Mouse (Mus musculus) intestine, embryonic 14.5 days (tissue): ENCODE results near the gene Olfr1265. TPM values are rescaled to one million over a fixed set of nuclear protein-coding genes. Genes with fewer than 3 reads are reported as not detected.

ENCODE experiments used
- ATAC-seq: fragments of 200-750 bp; cut with Nextera tagmentation; replicated peaks from 2 replicates; pipeline ENCODE4 v1.8.0; 2017; ENCODE audit warnings: low read depth, moderate number of reproducible peaks, moderate TSS enrichment, moderate library complexity; ENCODE audit not compliant: low FRiP score, low TSS enrichment
- DNase-seq: peaks from one replicate; pipeline ENCODE4 v3.0.0-alpha.2; 2018; ENCODE audit warnings: low spot score
- H3K27ac ChIP-seq: fragments of 300-500 bp; sonication (generic); 2 replicates; pipeline ENCODE4 v1.5.1; 2014; ENCODE audit warnings: low read depth, mild to moderate bottlenecking, control low read depth
- H3K27me3 ChIP-seq: fragments of 300-500 bp; sonication (generic); replicated peaks from 2 replicates; pipeline ENCODE4 v1.6.1; 2014; ENCODE audit warnings: low read length, control low read depth; ENCODE audit not compliant: control insufficient read depth, insufficient read depth
- H3K36me3 ChIP-seq: fragments of 300-500 bp; sonication (generic); 2 replicates; pipeline ENCODE4 v1.6.1; 2014; ENCODE audit warnings: low read length, control low read depth; ENCODE audit not compliant: control insufficient read depth, insufficient read depth
- H3K4me1 ChIP-seq: fragments of 300-500 bp; sonication (generic); replicated peaks from 2 replicates; pipeline ENCODE4 v1.6.1; 2014; ENCODE audit warnings: low read length, control low read depth, mixed read lengths; ENCODE audit not compliant: control insufficient read depth, insufficient read depth
- H3K4me2 ChIP-seq: fragments of 300-500 bp; sonication (generic); 2 replicates; pipeline ENCODE4 v1.6.1; 2014; ENCODE audit warnings: low read length
- H3K4me3 ChIP-seq: fragments of 300-500 bp; sonication (generic); 2 replicates; pipeline ENCODE4 v1.5.1; 2014; ENCODE audit warnings: low read depth, low read length, control low read depth, mixed read lengths
- H3K9ac ChIP-seq: fragments of 300-500 bp; sonication (generic); 2 replicates; pipeline ENCODE4 v1.6.1; 2014; ENCODE audit warnings: mild to moderate bottlenecking, low read length
- H3K9me3 ChIP-seq: fragments of 300-500 bp; sonication (generic); 2 replicates; pipeline ENCODE4 v1.6.1; 2016; ENCODE audit warnings: low read length, control low read depth; ENCODE audit not compliant: control insufficient read depth
- WGBS: fragments of 180-500 bp; shearing (Covaris S2); extraction: QIAGEN DNeasy Blood & Tissue Kit; methylation state at CpG from one replicate; pipeline ENCODE4 v1.1.7; 2014; 5-methylcytosine and 5-hydroxymethylcytosine counted together
- polyA plus RNA-seq: library from polyadenylated mRNA; unstranded; fragments of >200 nt; fragmentation: Nextera tagmentation; extraction: Ambion mirVana; gene quantifications from 2 replicates; pipeline ENCODE4 v1.2.1, GENCODE M21; 2014

Olfr1265 gene
- polyA plus RNA-seq, result not detected in 2 replicates

DNA sequence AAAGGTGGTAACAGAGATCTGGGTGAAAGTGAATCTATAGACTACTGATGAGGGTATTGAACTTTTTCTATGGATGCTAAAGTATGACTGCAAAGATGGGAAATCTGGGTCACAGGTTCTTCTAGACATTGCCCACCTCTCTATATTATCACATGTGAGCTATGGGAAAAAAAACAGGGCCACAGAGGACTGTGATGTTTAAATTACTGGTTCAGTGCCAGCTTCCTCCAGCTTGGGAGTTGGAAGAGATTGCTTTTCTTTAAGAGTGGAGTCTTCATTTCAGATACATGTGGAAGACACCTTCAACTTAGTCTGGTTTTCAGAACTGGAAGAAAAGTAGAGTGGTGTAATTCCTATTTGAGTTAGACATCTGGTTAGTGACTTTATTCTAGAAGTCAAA is at the start of gene Olfr1265:
TSS of gene Olfr1265 (plus strand) at position 301 of the 400 bp plus-strand sequence.
- Histone ChIP-seq H3K9me3 (no peaks in the 10 kb centered on the region), H3K27me3 (no peaks in the 10 kb centered on the region), H3K27ac (no peak within 1 kb of the TSS), H3K36me3 (no peaks in the 10 kb centered on the region), H3K4me1 (no peaks in the 10 kb centered on the region), H3K4me3 (no peak within 1 kb of the TSS), H3K9ac (no peak within 1 kb of the TSS), H3K4me2 (no peak within 1 kb of the TSS)
- ATAC-seq, result no peak
- DNase-seq, result no peak

DNA sequence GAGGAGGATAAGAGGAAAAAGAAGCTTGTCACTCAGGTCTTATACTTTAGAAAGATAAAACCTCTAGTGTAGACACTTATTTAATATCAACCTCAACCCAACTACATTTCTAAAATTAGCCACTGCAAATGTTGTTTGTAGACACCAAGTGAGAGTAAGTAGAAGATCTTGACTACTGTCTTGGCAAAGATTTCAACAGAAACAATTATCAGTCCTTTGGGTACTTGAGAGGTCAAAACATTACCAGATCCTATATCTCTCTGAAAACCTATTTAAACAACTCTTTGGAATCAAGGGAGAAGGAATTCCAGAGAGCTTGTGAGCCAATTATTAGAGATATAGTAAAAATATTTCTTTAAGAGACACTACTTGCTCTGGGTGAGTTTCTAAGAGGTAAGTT is 44.2 kb upstream of the Olfr1265 start, which contains the start of gene Olfr1261:
TSS of gene Olfr1261 (plus strand) at position 301 of the 400 bp plus-strand sequence.
- Histone ChIP-seq H3K4me1 (no peaks in the 10 kb centered on the region), H3K9ac (no peak within 1 kb of the TSS), H3K36me3 (no peaks in the 10 kb centered on the region), H3K4me3 (no peak within 1 kb of the TSS), H3K27me3 (no peaks in the 10 kb centered on the region), H3K9me3 (no peaks in the 10 kb centered on the region), H3K27ac (no peak within 1 kb of the TSS), H3K4me2 (no peak within 1 kb of the TSS)
- ATAC-seq (no peak), DNase-seq (no peak)

DNA sequence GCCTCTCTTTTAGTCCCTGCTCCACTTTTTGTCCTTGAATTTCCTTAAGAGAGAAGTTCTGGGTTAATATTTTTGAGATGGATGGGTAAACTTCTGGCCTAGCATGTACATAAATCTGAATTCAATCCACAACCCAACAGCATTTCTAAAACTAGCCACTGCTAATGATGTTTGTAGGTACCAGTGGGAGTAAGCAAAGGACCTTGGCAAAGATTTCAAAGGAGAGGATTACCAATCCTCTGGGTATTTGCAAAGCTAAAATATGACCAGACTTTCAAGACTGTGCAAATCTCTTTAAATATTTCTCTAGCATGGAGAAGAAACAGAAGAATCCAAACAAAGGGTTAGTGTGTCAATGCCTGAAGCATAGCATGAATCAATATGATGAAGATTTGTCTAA is 35.3 kb upstream of the Olfr1265 start, which contains the start of gene Olfr1262:
TSS of gene Olfr1262 (plus strand) at position 301 of the 400 bp plus-strand sequence.
- Histone ChIP-seq H3K9me3 (no peaks in the 10 kb centered on the region), H3K4me1 (no peaks in the 10 kb centered on the region), H3K36me3 (no peaks in the 10 kb centered on the region), H3K27me3 (no peaks in the 10 kb centered on the region), H3K27ac (no peak within 1 kb of the TSS), H3K9ac (no peak within 1 kb of the TSS), H3K4me2 (no peak within 1 kb of the TSS), H3K4me3 (no peak within 1 kb of the TSS)
- ATAC-seq, result no peak
- DNase-seq, result no peak

DNA sequence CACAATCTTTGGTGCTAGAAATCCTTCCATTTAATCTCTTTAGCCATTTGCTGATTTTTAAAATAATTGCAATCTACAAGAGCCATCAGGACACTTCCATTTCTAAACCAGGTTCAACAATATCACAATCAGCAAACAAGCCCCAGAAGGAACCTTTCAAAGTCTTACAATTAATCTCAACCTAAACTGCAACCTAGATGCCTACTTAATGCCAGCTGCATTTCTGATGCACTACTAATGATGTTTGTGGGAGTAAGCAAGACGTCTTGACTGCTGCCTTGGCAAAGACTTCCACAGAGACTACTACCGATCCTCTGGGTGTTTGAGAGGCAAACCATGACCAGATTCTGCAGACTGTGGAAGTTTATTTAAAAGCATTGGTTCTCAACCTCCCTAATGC is 23.3 kb upstream of the Olfr1265 start, which contains the start of gene Olfr1263:
TSS of gene Olfr1263 (plus strand) at position 301 of the 400 bp plus-strand sequence.
- Histone ChIP-seq H3K9ac (no peak within 1 kb of the TSS), H3K4me3 (no peak within 1 kb of the TSS), H3K27ac (no peak within 1 kb of the TSS), H3K4me1 (no peaks in the 10 kb centered on the region), H3K36me3 (no peaks in the 10 kb centered on the region), H3K9me3 (no peaks in the 10 kb centered on the region), H3K4me2 (no peak within 1 kb of the TSS), H3K27me3 (no peaks in the 10 kb centered on the region)
- DNase-seq (no peak), ATAC-seq (no peak)
- 75% methylated on average over 2 of the region's 2 CpGs for WGBS

DNA sequence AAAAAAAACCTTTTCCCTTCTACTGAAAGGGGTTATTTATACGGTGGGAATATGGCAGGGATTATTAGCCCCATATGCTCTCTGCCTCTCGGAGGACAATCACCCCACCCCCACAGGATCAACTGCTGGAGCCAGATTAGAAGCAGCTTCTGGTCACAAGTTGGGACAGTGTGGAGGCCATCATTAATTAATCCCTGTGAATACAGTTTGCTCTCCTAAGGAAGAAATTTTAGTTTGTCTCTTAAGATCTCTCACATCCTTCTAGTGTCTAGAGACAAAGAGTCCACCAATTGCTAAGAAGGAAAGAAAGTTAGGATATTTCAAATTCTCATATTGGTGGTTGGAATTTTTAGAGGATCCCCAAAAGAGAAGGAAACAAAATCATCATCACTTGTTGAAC is 9.7 kb upstream of the Olfr1265 start, which contains the start of gene Olfr1264:
TSS of gene Olfr1264 (minus strand) at position 101 of the 400 bp plus-strand sequence.
- 53% methylated on average over 2 of the region's 2 CpGs for WGBS
- ATAC-seq, result no peak
- H3K9me3 ChIP-seq, result no peaks in the 10 kb centered on the region
- H3K27ac ChIP-seq, result no peak within 1 kb of the TSS
- DNase-seq, result no peak
- no peaks in the 10 kb centered on the region for H3K4me1 ChIP-seq
- H3K27me3 ChIP-seq, result no peaks in the 10 kb centered on the region
- no peaks in the 10 kb centered on the region for H3K36me3 ChIP-seq
- no peak within 1 kb of the TSS for H3K4me3 ChIP-seq
- H3K4me2 ChIP-seq, result no peak within 1 kb of the TSS
- H3K9ac ChIP-seq, result no peak within 1 kb of the TSS

DNA sequence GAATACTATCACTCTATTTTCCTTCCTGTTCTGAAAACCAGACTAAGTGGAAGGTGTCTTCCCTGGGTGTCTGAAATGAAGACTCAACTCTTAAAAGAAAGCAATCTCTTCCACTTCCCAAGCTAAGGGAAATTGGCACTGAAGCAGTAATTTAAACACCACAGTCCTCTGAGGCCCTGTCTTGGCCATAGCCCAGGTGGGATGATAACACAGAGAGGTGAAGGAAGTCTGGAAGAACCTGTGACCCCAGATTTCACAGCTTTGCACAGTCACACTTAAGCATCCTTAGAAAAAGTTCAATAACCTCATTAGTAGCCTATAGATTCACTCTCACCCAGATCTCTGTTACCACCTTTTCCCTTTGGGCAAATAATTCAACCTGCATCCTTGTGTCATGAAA is 28.4 kb downstream of the Olfr1265 start, which contains the start of gene Olfr140:
TSS of gene Olfr140 (minus strand) at position 101 of the 400 bp plus-strand sequence.
- no peaks in the 10 kb centered on the region for H3K4me1 ChIP-seq
- no peaks in the 10 kb centered on the region for H3K9me3 ChIP-seq
- H3K27me3 ChIP-seq, result no peaks in the 10 kb centered on the region
- ATAC-seq, result no peak
- H3K9ac ChIP-seq, result no peak within 1 kb of the TSS
- no peaks in the 10 kb centered on the region for H3K36me3 ChIP-seq
- H3K4me3 ChIP-seq, result no peak within 1 kb of the TSS
- no peak within 1 kb of the TSS for H3K4me2 ChIP-seq
- H3K27ac ChIP-seq, result no peak within 1 kb of the TSS
- DNase-seq, result no peak

DNA sequence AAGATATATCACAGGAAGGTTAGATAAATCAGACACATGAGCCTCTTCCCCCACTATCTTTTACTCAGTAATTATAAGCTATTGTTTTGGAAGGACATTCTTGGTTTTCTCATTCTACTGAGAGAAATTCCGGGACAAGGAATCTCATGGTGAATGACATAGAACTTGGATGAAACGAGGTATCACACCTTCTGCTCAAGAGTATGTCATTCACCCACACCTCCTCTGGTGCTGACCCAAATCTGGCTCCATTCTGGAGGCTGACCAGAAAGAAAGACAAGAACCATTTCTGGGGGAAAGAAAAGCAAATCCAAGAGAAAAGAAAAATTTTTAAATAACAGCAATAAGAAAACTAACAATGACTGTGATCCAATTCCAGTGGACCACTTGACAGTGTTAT is 34.9 kb downstream of the Olfr1265 start:
- no peak overlapping the region for H3K27ac ChIP-seq
- ATAC-seq (no peak), DNase-seq (no peak)
- H3K4me3 ChIP-seq, result no peak overlapping the region
- no peaks in the 10 kb centered on the region for H3K9me3 ChIP-seq
- no peaks in the 10 kb centered on the region for H3K27me3 ChIP-seq
- no peaks in the 10 kb centered on the region for H3K4me1 ChIP-seq
- H3K9ac ChIP-seq, result no peak overlapping the region
- 83% methylated on average over 2 of the region's 2 CpGs for WGBS
- H3K4me2 ChIP-seq, result no peak overlapping the region
- H3K36me3 ChIP-seq, result no peaks in the 10 kb centered on the region

Other genes starting within 250 kb of the Olfr1265 start
- not detected in 2 replicates for gene Olfr1254, start 241.7 kb upstream of the Olfr1265 start, polyA plus RNA-seq
- gene Olfr1255, start 223.3 kb upstream of the Olfr1265 start, polyA plus RNA-seq, result not detected in 2 replicates
- gene Olfr1256, start 193.8 kb upstream of the Olfr1265 start, polyA plus RNA-seq, result not detected in 2 replicates
- gene Olfr48, start 187.1 kb upstream of the Olfr1265 start, polyA plus RNA-seq, result not detected in 2 replicates
- gene Olfr1257, start 156.9 kb upstream of the Olfr1265 start, polyA plus RNA-seq, result 0.17 TPM in 1 of 2 replicates, not detected in the other
- gene Olfr1258, start 108.0 kb upstream of the Olfr1265 start, polyA plus RNA-seq, result not detected in 2 replicates
- gene Olfr1259, start 86.7 kb upstream of the Olfr1265 start, polyA plus RNA-seq, result not detected in 2 replicates
- gene Olfr1260, start 61.0 kb upstream of the Olfr1265 start, polyA plus RNA-seq, result not detected in 2 replicates
- gene Olfr1261, start 44.1 kb upstream of the Olfr1265 start, polyA plus RNA-seq, result not detected in 2 replicates
- gene Olfr1262, start 35.2 kb upstream of the Olfr1265 start, polyA plus RNA-seq, result not detected in 2 replicates
- not detected in 2 replicates for gene Olfr1263, start 23.2 kb upstream of the Olfr1265 start, polyA plus RNA-seq
- not detected in 2 replicates for gene Olfr1264, start 9.8 kb upstream of the Olfr1265 start, polyA plus RNA-seq
- not detected in 2 replicates for gene Olfr140, start 28.3 kb downstream of the Olfr1265 start, polyA plus RNA-seq
- not detected in 2 replicates for gene Olfr1269, start 86.1 kb downstream of the Olfr1265 start, polyA plus RNA-seq
- gene Olfr32, start 107.0 kb downstream of the Olfr1265 start, polyA plus RNA-seq, result not detected in 2 replicates
- not detected in 2 replicates for gene Olfr1270, start 117.8 kb downstream of the Olfr1265 start, polyA plus RNA-seq
- not detected in 2 replicates for gene Olfr1506, start 189.2 kb downstream of the Olfr1265 start, polyA plus RNA-seq
- gene Olfr142, start 222.3 kb downstream of the Olfr1265 start, polyA plus RNA-seq, result not detected in 2 replicates
- not detected in 2 replicates for gene Olfr1271, start 235.7 kb downstream of the Olfr1265 start, polyA plus RNA-seq